Mouse (Mus musculus) embryo, embryonic 11 days (tissue): ENCODE results near the gene Kbtbd12.

Experiments
- DNase-seq: peaks from one replicate; pipeline ENCODE4 v3.0.0-alpha.2; 2015

Kbtbd12 gene

GRCm38 (mm10) chr6:88499481-88500404 lies 138.0 kb downstream of the Kbtbd12 start:
- DNase-seq, result peak; percentile 86
